Mouse (Mus musculus) lung, embryonic 14.5 days (tissue): ENCODE data around the gene Scel. TPM values are rescaled to one million over a fixed set of nuclear protein-coding genes. Genes with fewer than 3 reads are reported as not detected.
"Not testable (repeated sequence)": the region's sequence is repeated elsewhere in the genome, so short reads cannot be mapped to it uniquely, and the experiment has no call there.

Experiments used
- ATAC-seq: fragments of 200-750 bp; cut with Nextera tagmentation; 2 replicates; pipeline ENCODE4 v1.8.0; 2017; ENCODE audit warnings: mild to moderate bottlenecking, moderate TSS enrichment, moderate library complexity; ENCODE audit not compliant: insufficient read depth
- DNase-seq: peaks from one replicate; pipeline ENCODE4 v3.0.0-alpha.2; 2015
- H3K27ac ChIP-seq: fragments of 300-500 bp; sonication (generic); 2 replicates; pipeline ENCODE4 v1.5.1; 2014; ENCODE audit warnings: low read depth, mild to moderate bottlenecking, moderate library complexity
- H3K27me3 ChIP-seq: fragments of 300-500 bp; sonication (generic); 2 replicates; pipeline ENCODE4 v1.6.1; 2014; ENCODE audit warnings: low read length, control low read depth; ENCODE audit not compliant: insufficient read depth
- H3K36me3 ChIP-seq: fragments of 300-500 bp; sonication (generic); 2 replicates; pipeline ENCODE4 v1.6.1; 2014; ENCODE audit warnings: control low read depth; ENCODE audit not compliant: insufficient read depth
- H3K4me1 ChIP-seq: fragments of 300-500 bp; sonication (generic); 2 replicates; pipeline ENCODE4 v1.6.1; 2014; ENCODE audit warnings: antibody characterized with exemption, control low read depth; ENCODE audit not compliant: insufficient read depth
- H3K4me2 ChIP-seq: fragments of 300-500 bp; sonication (generic); 2 replicates; pipeline ENCODE4 v1.6.1; 2014; ENCODE audit warnings: mild to moderate bottlenecking
- H3K4me3 ChIP-seq: fragments of 300-500 bp; sonication (generic); 2 replicates; pipeline ENCODE4 v1.5.1; 2014; ENCODE audit warnings: low read depth, low read length
- H3K9ac ChIP-seq: fragments of 300-500 bp; sonication (generic); 2 replicates; pipeline ENCODE4 v1.6.1; 2014
- H3K9me3 ChIP-seq: fragments of 300-500 bp; sonication (generic); 2 replicates; pipeline ENCODE4 v1.6.1; 2016; ENCODE audit warnings: low read depth, low read length, control low read depth
- CTCF ChIP-seq: IDR thresholded peaks from 2 replicates; pipeline ENCODE4 v1.5.1; 2016; ENCODE audit warnings: antibody characterized with exemption, low read depth
- WGBS: fragments of 180-500 bp; shearing (Covaris S2); extraction: QIAGEN DNeasy Blood & Tissue Kit; methylation state at CpG from one replicate; pipeline ENCODE4 v1.1.7; 2014; 5-methylcytosine and 5-hydroxymethylcytosine counted together
- polyA plus RNA-seq: library from polyadenylated mRNA; unstranded; fragments of >200 nt; fragmentation: Nextera tagmentation; extraction: Ambion mirVana; gene quantifications from 2 replicates; pipeline ENCODE4 v1.2.1, GENCODE M21; 2014

Scel gene
- polyA plus RNA-seq, 1 experiment from 2014 or later = 1.9 TPM

DNA sequence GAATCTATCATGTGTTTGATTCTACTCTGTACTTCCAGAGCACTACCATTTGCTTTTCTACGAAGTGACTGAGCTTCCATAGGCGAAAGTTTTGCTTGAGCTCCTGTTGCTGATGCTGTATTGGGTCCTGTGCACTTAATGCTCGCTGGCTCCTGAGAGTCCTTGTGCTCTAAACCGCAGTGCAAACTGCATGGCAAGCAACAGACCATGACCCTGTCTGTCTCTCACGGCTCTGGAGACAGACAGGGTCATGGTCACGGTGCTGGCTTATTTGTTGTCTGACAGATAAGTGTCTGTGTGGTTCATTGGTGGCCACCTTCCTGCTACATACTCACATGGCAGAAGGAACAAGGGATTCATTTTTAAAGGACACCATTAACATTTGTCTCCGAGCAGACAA, 37.8 kb upstream of the Scel start:
- H3K9me3 ChIP-seq = no peaks in the 10 kb centered on the region
- no peak overlapping the region for H3K9ac ChIP-seq
- H3K36me3 ChIP-seq = no peaks in the 10 kb centered on the region
- DNase-seq = no peak
- H3K27me3 ChIP-seq = no peaks in the 10 kb centered on the region
- no peak overlapping the region for H3K4me3 ChIP-seq
- TF ChIP-seq CTCF = no peak
- H3K27ac ChIP-seq = no peak overlapping the region
- H3K4me2 ChIP-seq = no peak overlapping the region
- H3K4me1 ChIP-seq = no peaks in the 10 kb centered on the region
- 61% methylated on average over 7 of the region's 7 CpGs for WGBS
- no peak for ATAC-seq

DNA sequence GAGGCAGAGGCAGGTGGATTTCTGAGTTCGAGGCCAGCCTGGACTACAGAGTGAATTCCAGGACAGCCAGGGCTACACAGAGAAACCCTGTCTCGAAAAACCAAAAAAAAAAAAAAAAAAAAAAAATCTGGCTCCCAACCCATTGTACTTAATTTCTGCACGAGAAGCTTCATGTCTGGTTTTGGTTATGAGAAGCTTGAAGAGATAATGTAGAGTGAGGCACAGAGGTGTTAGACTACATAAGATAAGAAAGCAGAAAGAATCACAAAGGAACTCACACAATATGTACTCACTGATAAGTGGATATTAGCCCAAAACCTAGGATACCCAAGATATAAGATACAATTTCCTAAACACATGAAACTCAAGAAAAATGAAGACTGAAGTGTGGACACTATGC, 36.9 kb upstream of the Scel start:
- not testable (repeated sequence) for H3K36me3 ChIP-seq, DNase-seq, ATAC-seq, H3K9me3 ChIP-seq, H3K4me2 ChIP-seq, H3K9ac ChIP-seq, H3K4me3 ChIP-seq, H3K4me1 ChIP-seq, H3K27me3 ChIP-seq, H3K27ac ChIP-seq
- WGBS = 74% methylated on average over 3 of the region's 3 CpGs

DNA sequence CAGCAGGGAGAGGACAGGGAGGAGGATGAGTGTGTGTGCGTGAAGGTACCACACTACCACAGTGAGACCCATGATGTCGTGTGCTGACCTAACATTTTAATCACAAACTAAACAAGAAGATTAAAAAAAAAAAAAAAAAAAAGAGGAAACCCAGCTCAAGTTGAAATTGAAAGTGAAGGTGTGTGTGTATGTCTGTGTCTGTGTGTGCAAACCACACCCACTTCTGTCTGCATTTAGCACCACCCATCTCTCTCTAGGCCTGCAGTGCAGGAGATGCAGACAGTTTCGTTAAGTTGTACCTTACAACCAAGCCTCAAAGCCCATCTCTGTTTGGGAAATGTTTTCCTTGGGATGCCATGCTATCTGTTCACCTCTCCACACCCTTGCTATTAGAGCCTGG, 35.9 kb upstream of the Scel start:
- no peak overlapping the region for H3K27ac ChIP-seq
- DNase-seq (no peak), ATAC-seq (no peak)
- no peak overlapping the region for H3K4me2 ChIP-seq
- H3K36me3 ChIP-seq = no peaks in the 10 kb centered on the region
- no peak overlapping the region for H3K9ac ChIP-seq
- no peaks in the 10 kb centered on the region for H3K9me3 ChIP-seq
- no peaks in the 10 kb centered on the region for H3K27me3 ChIP-seq
- H3K4me1 ChIP-seq = no peaks in the 10 kb centered on the region
- H3K4me3 ChIP-seq = no peak overlapping the region
- no peak for TF ChIP-seq CTCF
- 69% methylated on average over 3 of the region's 3 CpGs for WGBS

- no peak overlapping the region for H3K27ac ChIP-seq
- H3K4me3 ChIP-seq = no peak overlapping the region
- no peaks in the 10 kb centered on the region for H3K4me1 ChIP-seq
- H3K4me2 ChIP-seq = no peak overlapping the region
- ATAC-seq (no peak), DNase-seq (no peak)
- no peaks in the 10 kb centered on the region for H3K36me3 ChIP-seq
- no peaks in the 10 kb centered on the region for H3K27me3 ChIP-seq
- H3K9ac ChIP-seq = no peak overlapping the region
- 73% methylated on average over 2 of the region's 2 CpGs for whole genome bisulfite sequencing
- TF ChIP-seq CTCF = no peak
- no peaks in the 10 kb centered on the region for H3K9me3 ChIP-seq
These were observed 35.2 kb upstream of the Scel start for GRCm38 (mm10) chr14:103477959-103478358.

DNA sequence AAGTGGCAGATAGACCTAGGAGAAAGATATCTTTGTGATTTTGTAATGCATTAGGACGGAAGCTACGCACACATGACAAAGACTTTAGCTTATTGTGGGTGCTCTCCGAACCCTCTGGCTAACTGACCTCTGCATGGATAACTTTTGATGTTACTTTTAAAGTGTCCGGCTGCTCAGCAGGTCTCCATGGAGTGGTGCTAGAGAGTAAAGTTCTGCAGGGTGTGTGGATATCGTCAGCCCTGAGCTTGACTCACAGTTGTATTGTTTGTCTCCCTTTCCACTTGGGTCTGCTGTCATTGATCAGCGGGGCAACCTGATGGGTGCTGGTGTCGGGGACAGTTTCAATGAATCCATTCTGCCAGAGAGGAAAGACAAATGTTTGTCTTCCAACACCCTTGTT, 33.7 kb upstream of the Scel start:
- no peak overlapping the region for H3K4me3 ChIP-seq
- no peak overlapping the region for H3K4me2 ChIP-seq
- H3K9me3 ChIP-seq = no peaks in the 10 kb centered on the region
- 60% methylated on average over 7 of the region's 7 CpGs for WGBS
- no peak overlapping the region for H3K27ac ChIP-seq
- no peaks in the 10 kb centered on the region for H3K36me3 ChIP-seq
- no peaks in the 10 kb centered on the region for H3K4me1 ChIP-seq
- DNase-seq (peak; percentile 35), ATAC-seq (no peak)
- TF ChIP-seq CTCF = no peak
- H3K27me3 ChIP-seq = no peaks in the 10 kb centered on the region
- no peak overlapping the region for H3K9ac ChIP-seq

DNA sequence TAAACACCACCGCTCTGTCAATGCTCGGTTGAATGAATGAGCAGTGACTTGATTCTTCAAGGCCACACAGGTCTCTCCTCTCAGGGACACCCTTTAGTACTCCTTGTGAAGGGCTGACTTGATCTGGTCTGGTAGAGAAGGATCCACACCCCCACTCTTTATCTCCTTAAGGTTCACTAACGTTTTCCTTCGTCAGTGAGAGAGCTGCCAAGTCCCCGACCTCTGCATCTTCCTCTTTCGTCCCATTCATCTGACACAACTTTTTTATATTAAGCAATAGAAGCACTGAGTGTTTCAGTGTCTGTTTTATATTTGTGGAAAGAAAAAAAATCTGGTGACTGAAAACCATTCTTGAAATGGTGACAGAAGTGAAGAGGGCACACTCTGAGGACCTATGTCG, 31.6 kb upstream of the Scel start:
- Histone ChIP-seq H3K27me3 (no peaks in the 10 kb centered on the region), H3K9ac (no peak overlapping the region), H3K4me3 (no peak overlapping the region), H3K27ac (no peak overlapping the region), H3K4me1 (no peaks in the 10 kb centered on the region), H3K9me3 (no peaks in the 10 kb centered on the region), H3K4me2 (no peak overlapping the region), H3K36me3 (no peaks in the 10 kb centered on the region)
- no peak for TF ChIP-seq CTCF
- no peak for ATAC-seq
- 58% methylated on average over 7 of the region's 7 CpGs for WGBS
- DNase-seq = no peak

DNA sequence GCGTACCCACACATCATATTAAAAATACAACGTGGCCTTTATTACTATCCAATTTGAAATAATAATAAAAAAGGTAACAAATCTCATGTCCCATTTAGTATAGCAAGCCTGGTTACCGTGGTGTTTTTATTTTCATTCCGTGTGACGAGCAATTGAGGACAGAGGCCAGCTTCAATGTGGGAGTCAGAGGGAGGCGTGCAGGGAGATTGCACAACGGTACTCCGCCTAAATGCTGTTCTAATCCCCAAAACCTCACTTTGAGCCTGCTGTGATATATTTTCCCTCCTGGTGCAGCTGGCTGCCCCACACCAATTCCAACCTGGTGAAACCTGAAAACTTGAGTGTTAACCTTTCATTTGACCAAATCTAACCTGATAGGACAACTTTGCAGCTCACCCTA, 27.5 kb upstream of the Scel start:
- H3K4me1 ChIP-seq = no peaks in the 10 kb centered on the region
- no peak for DNase-seq
- H3K9ac ChIP-seq = no peak overlapping the region
- no peak for ATAC-seq
- no peak overlapping the region for H3K4me3 ChIP-seq
- H3K9me3 ChIP-seq = no peaks in the 10 kb centered on the region
- 88% methylated on average over 8 of the region's 8 CpGs for WGBS
- H3K27me3 ChIP-seq = no peaks in the 10 kb centered on the region
- H3K4me2 ChIP-seq = no peak overlapping the region
- TF ChIP-seq CTCF = no peak
- H3K27ac ChIP-seq = no peak overlapping the region
- H3K36me3 ChIP-seq = no peaks in the 10 kb centered on the region

DNA sequence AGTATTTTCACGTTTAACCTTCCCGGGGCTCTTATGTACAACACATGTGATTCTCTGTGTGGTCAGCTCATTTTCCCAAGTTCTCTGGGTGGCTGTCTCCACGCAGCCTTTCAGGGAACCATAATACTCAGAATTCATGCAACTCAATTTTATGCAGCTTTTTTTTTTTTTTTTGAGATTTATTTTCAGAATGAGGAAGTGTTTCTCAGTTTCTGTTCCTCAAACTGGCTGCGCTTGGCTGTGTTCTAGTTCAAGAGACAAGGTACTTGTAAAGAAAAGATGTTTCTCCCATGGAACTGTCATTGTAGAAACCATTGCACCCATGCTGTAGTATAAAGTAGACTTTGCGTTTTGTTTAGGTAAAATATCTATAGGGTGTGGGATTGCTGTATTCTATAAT, 26.2 kb upstream of the Scel start:
- WGBS = 78% methylated on average over 5 of the region's 5 CpGs
- no peak for TF ChIP-seq CTCF
- Histone ChIP-seq H3K27me3 (no peaks in the 10 kb centered on the region), H3K9ac (no peak overlapping the region), H3K4me2 (no peak overlapping the region), H3K9me3 (peaks cover 6% of the 10 kb centered on the region; the same call in 1 of the 2 replicates), H3K27ac (no peak overlapping the region), H3K4me3 (no peak overlapping the region), H3K36me3 (no peaks in the 10 kb centered on the region), H3K4me1 (no peaks in the 10 kb centered on the region)
- DNase-seq = no peak
- no peak for ATAC-seq
